Mouse (Mus musculus) intestine, postnatal 0 days (tissue): Measurements from ENCODE around the gene Gpr33. TPM values are rescaled to one million over a fixed set of nuclear protein-coding genes. Genes with fewer than 3 reads are reported as not detected.

Experiments
- ATAC-seq: fragments of 200-750 bp; cut with Nextera tagmentation; 2 replicates; pipeline ENCODE4 v1.8.0; 2017; ENCODE audit warnings: mild to moderate bottlenecking, moderate TSS enrichment, moderate library complexity
- H3K27ac ChIP-seq: fragments of 300-500 bp; sonication (generic); 2 replicates; pipeline ENCODE4 v1.5.1; 2014; ENCODE audit warnings: mild to moderate bottlenecking, low read depth, low read length, moderate library complexity
- H3K27me3 ChIP-seq: fragments of 300-500 bp; sonication (generic); replicated peaks from 2 replicates; pipeline ENCODE4 v1.6.1; 2014; ENCODE audit warnings: low read length, mixed read lengths; ENCODE audit not compliant: control insufficient read depth, insufficient read depth
- H3K36me3 ChIP-seq: fragments of 300-500 bp; sonication (generic); 2 replicates; pipeline ENCODE4 v1.6.1; 2014; ENCODE audit warnings: mild to moderate bottlenecking, moderate library complexity; ENCODE audit not compliant: control insufficient read depth, insufficient read depth
- H3K4me1 ChIP-seq: fragments of 300-500 bp; sonication (generic); replicated peaks from 2 replicates; pipeline ENCODE4 v1.6.1; 2014; ENCODE audit warnings: antibody characterized with exemption, low read length, mixed read lengths; ENCODE audit not compliant: control insufficient read depth, insufficient read depth
- H3K4me2 ChIP-seq: fragments of 300-500 bp; sonication (generic); replicated peaks from 2 replicates; pipeline ENCODE4 v1.6.1; 2014; ENCODE audit warnings: low read depth, mild to moderate bottlenecking, moderate library complexity
- H3K4me3 ChIP-seq: fragments of 300-500 bp; sonication (generic); 2 replicates; pipeline ENCODE4 v1.5.1; 2014; ENCODE audit warnings: low read depth, low read length
- H3K9ac ChIP-seq: fragments of 300-500 bp; sonication (generic); 2 replicates; pipeline ENCODE4 v1.6.1; 2014; ENCODE audit warnings: mild to moderate bottlenecking, low read depth, low read length
- H3K9me3 ChIP-seq: fragments of 300-500 bp; sonication (generic); 2 replicates; pipeline ENCODE4 v1.6.1; 2016; ENCODE audit warnings: mixed run types; ENCODE audit not compliant: control insufficient read depth
- CTCF ChIP-seq: sonication (generic); IDR thresholded peaks from 2 replicates; pipeline ENCODE4 v1.5.1; 2016; ENCODE audit warnings: low read depth, mild to moderate bottlenecking, control low read depth, antibody characterized with exemption, moderate library complexity
- WGBS: fragments of 180-500 bp; shearing (Covaris S2); extraction: QIAGEN DNeasy Blood & Tissue Kit; methylation state at CpG from one replicate; pipeline ENCODE4 v1.1.7; 2014; 5-methylcytosine and 5-hydroxymethylcytosine counted together
- polyA plus RNA-seq: library from polyadenylated mRNA; unstranded; fragments of >200 nt; fragmentation: Nextera tagmentation; extraction: Ambion mirVana; gene quantifications from 2 replicates; pipeline ENCODE4 v1.2.1, GENCODE M21; 2015

Gpr33 gene
- polyA plus RNA-seq, 1 experiment from 2014 or later = not detected

DNA sequence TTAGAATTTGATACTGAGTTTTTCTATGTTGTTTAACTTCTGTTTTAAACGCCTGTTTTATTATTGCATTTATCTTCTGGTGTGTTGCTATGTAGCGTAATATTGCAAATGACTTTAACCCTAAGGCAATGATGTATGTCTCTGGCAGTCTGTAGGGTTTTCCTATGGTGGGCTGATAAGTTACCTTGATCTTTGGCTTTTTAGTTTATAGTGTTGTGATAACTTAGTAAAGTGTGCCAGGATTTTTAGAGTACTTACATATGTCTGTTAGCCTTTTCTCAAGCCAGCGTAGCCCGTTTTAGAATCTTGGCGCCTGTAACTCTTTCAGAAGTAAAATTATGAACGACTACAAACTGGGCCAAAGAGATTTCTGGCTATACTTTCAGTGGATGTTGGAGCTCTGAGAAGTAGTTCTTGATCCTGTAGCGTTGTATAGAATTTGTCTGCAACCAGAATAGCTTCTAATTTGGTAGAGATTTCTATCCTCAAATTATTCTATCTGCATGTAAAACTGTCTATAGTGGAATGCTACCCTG, 13.3 kb downstream of the Gpr33 start:
- Histone ChIP-seq H3K4me2 (no peak overlapping the region), H3K4me3 (no peak overlapping the region), H3K4me1 (no peaks in the 10 kb centered on the region), H3K9ac (no peak overlapping the region), H3K9me3 (no peaks in the 10 kb centered on the region), H3K36me3 (no peaks in the 10 kb centered on the region), H3K27ac (no peak overlapping the region), H3K27me3 (no peaks in the 10 kb centered on the region)
- 70% methylated on average over 7 of the region's 7 CpGs for WGBS
- TF ChIP-seq CTCF = no peak
- ATAC-seq = no peak

DNA sequence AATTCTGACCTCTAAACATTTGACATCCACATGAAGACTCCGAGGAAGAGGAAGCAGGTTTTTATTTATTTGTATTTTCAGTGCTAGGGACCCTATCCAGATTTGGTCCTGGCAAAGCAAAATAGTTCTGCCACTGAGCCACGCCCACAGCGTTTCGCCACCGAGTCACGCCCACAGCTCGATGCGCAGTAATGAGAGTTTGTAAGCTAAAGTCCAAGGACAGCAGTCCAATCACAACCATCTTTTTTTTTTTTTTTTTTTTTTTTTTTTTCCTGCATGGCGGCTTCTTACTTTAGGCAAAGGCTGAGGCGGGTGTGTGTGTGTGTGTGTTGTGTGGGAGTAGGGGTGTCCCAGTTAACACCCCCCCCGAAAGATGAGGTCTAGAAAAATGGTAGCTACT, 13.8 kb downstream of the Gpr33 start:
- H3K4me2 ChIP-seq = no peak overlapping the region
- 59% methylated on average over 11 of the region's 11 CpGs for WGBS
- TF ChIP-seq CTCF = no peak

DNA sequence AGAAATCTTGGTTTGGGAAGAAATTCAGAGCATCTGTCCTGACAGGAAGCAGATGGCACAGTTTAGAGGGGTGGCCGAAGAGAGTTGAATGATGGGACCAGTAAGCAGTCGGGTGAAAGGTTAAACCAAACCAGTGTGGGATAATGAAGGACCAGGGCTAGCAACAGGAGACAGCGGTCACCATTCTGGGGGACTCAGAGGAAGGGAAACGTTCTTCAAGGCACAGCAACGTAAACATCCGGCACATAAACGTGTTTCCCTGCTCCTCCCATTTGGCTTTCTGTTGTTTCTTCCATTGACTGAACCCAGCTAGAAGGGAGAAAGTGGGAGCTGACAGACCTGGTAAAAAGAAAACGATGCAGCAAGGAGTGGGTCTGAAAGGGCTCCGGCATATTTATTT, 14.6 kb downstream of the Gpr33 start:
- WGBS = 38% methylated on average over 9 of the region's 9 CpGs
- Histone ChIP-seq H3K27ac (no peak overlapping the region), H3K27me3 (no peaks in the 10 kb centered on the region), H3K9ac (no peak overlapping the region), H3K4me1 (no peaks in the 10 kb centered on the region), H3K36me3 (no peaks in the 10 kb centered on the region), H3K9me3 (no peaks in the 10 kb centered on the region), H3K4me2 (no peak overlapping the region), H3K4me3 (no peak overlapping the region)
- TF ChIP-seq CTCF = no peak
- no peak for ATAC-seq

More for the DNA sequence above, 13.8 kb downstream of the Gpr33 start:
- Histone ChIP-seq H3K9ac (no peak overlapping the region), H3K36me3 (no peaks in the 10 kb centered on the region), H3K4me1 (no peaks in the 10 kb centered on the region), H3K9me3 (no peaks in the 10 kb centered on the region), H3K27me3 (no peaks in the 10 kb centered on the region), H3K27ac (no peak overlapping the region), H3K4me3 (no peak overlapping the region)
- ATAC-seq = peak; percentile 41; the same call in 1 of the 2 replicates

DNA sequence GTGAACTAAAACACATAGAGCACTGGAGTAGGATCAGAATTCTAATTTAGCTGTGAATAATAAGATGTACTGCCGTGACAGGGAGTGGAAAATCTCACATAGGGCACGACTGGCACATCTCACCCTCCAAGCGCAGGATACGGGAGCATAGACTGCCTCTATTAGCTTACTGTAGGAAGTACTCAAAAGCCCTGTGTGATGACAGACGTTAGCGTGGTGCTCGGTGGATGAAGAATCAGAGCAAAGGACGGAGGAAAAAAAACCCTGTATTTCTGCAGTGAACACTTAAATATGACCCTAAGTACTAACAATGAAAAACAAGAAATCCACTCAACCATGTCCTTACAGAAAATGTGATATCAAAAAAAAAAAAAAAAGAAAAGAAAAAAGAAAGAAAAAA, 15.7 kb downstream of the Gpr33 start:
- H3K4me3 ChIP-seq = no peak overlapping the region
- no peak for TF ChIP-seq CTCF
- no peaks in the 10 kb centered on the region for H3K9me3 ChIP-seq
- no peak overlapping the region for H3K4me2 ChIP-seq
- no peak for ATAC-seq
- no peaks in the 10 kb centered on the region for H3K36me3 ChIP-seq
- H3K4me1 ChIP-seq = no peaks in the 10 kb centered on the region
- no peak overlapping the region for H3K27ac ChIP-seq
- no peaks in the 10 kb centered on the region for H3K27me3 ChIP-seq
- H3K9ac ChIP-seq = no peak overlapping the region
- 68% methylated on average over 8 of the region's 8 CpGs for WGBS

DNA sequence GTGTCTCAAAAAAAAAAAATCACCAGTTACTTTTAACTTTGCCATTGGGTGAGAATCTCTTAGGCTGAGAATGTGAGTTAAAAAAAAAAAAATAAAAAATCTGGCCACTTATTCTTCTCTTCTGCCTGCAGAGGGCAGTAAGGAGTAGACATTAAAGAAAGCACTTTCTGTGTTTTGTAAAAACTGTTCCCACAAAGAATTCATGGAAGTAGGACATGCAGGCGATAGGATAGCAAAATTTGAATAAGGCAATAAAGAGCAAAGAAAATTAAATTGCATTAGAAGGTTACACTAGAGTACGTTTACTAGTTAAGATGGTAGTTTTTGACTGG, 17.3 kb downstream of the Gpr33 start:
- no peak overlapping the region for H3K27ac ChIP-seq
- H3K4me1 ChIP-seq = no peaks in the 10 kb centered on the region
- no peaks in the 10 kb centered on the region for H3K9me3 ChIP-seq
- H3K9ac ChIP-seq = no peak overlapping the region
- WGBS = 62% methylated on average over 2 of the region's 2 CpGs
- H3K4me2 ChIP-seq = no peak overlapping the region
- no peak for ATAC-seq
- H3K27me3 ChIP-seq = no peaks in the 10 kb centered on the region
- peak; percentile 68 for TF ChIP-seq CTCF
- no peak overlapping the region for H3K4me3 ChIP-seq
- H3K36me3 ChIP-seq = no peaks in the 10 kb centered on the region

DNA sequence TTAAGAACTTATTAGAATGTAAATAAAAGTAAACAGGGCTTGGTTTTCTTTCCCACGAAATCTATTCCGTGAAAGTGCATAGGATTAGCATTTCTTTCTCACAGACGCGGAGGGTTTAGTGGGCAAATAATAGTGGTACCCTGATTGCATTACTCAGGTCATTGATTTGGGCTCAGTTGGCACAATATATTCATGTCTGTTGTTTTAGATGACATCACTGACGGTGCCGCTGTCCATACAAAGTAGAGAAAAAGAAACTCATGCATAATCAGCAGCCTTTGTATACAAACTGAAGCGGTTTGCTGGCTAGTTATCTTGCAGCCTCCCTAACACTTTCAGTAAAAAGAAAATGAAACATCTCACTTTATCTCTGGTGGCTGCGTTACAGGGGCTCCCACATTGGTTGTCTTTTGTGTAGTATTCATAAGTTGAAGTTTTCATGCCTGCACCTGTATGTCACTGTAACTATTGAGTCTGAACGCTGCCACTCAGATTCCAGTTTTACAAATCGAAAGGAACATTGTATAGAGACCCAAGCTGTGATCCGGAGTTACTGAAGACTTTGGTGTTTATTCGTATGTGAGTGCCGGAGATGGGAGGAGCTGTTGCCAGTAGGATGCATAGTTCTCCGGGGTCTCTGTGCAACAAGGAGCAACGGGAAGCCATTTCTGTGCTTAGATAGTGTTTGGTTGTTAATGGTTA, 17.8 kb downstream of the Gpr33 start:
- H3K27ac ChIP-seq = no peak overlapping the region
- H3K36me3 ChIP-seq = no peaks in the 10 kb centered on the region
- H3K9me3 ChIP-seq = no peaks in the 10 kb centered on the region
- whole genome bisulfite sequencing = 71% methylated on average over 15 of the region's 15 CpGs
- H3K4me1 ChIP-seq = no peaks in the 10 kb centered on the region
- TF ChIP-seq CTCF = no peak
- H3K9ac ChIP-seq = no peak overlapping the region
- no peak overlapping the region for H3K4me3 ChIP-seq
- no peaks in the 10 kb centered on the region for H3K27me3 ChIP-seq
- no peak overlapping the region for H3K4me2 ChIP-seq
- ATAC-seq = no peak
